Mouse (Mus musculus) ES-E14 (cell line): ENCODE measurements around the gene Mbtd1. TPM values are rescaled to one million over a fixed set of nuclear protein-coding genes. Genes with fewer than 3 reads are reported as not detected.

ENCODE experiments used
- DNase-seq: peaks from one replicate; pipeline ENCODE4 v3.0.0-alpha.2; 2013; ENCODE audit warnings: low read depth, low spot score
- H3K27ac ChIP-seq: 2 replicates; pipeline ENCODE4 v1.5.1; 2012; ENCODE audit warnings: low read depth, mild to moderate bottlenecking, low read length, moderate library complexity, mixed read lengths; ENCODE audit not compliant: poor library complexity, insufficient read depth, severe bottlenecking
- H3K36me3 ChIP-seq: 2 replicates; pipeline ENCODE4 v1.6.1; 2012; ENCODE audit warnings: mild to moderate bottlenecking, low read length, moderate library complexity, mixed read lengths; ENCODE audit not compliant: control insufficient read depth, poor library complexity, insufficient read depth, severe bottlenecking
- H3K4me1 ChIP-seq, 2 experiments: fragments of 150-350 bp in 1 of 2; sonication (generic) in 1 of 2; 2 replicates each; pipeline ENCODE4 v1.6.1; 2012; ENCODE audit warnings: low read length in 2 of 2, mild to moderate bottlenecking in 1 of 2, mixed read lengths in 1 of 2; ENCODE audit not compliant: control insufficient read depth in 2 of 2, insufficient read depth in 2 of 2, poor library complexity in 1 of 2
- H3K4me3 ChIP-seq, 2 experiments: fragments of 150-350 bp in 1 of 2; sonication (generic) in 1 of 2; 2 replicates each; pipeline ENCODE4 v1.5.1; 2012; ENCODE audit warnings: low read length in 2 of 2, low read depth in 1 of 2, mild to moderate bottlenecking in 1 of 2, mixed read lengths in 1 of 2; ENCODE audit not compliant: insufficient read depth in 1 of 2, poor library complexity in 1 of 2, severe bottlenecking in 1 of 2
- H3K9ac ChIP-seq: 2 replicates; pipeline ENCODE4 v1.6.1; 2012; ENCODE audit warnings: low read depth, mild to moderate bottlenecking, low read length, mixed read lengths; ENCODE audit not compliant: poor library complexity, insufficient read depth, severe bottlenecking
- H3K9me3 ChIP-seq: fragments of 150-350 bp; sonication (generic); 2 replicates; pipeline ENCODE4 v1.6.1; 2012; ENCODE audit warnings: low read depth, mild to moderate bottlenecking, low read length; ENCODE audit not compliant: control insufficient read depth, insufficient read depth
- CHD2 ChIP-seq: IDR thresholded peaks from 2 replicates; pipeline ENCODE4 v1.6.1; 2014; ENCODE audit warnings: mild to moderate bottlenecking, low read depth, low read length, inconsistent platforms
- HCFC1 ChIP-seq: IDR thresholded peaks from 2 replicates; pipeline ENCODE4 v1.6.1; 2012; ENCODE audit warnings: low read length, inconsistent platforms, borderline replicate concordance; ENCODE audit not compliant: insufficient read depth
- MAFK ChIP-seq: IDR thresholded peaks from 2 replicates; pipeline ENCODE4 v1.6.1; 2014; ENCODE audit warnings: mild to moderate bottlenecking, low read depth, low read length, inconsistent platforms; ENCODE audit not compliant: insufficient read depth
- ZC3H11A ChIP-seq: IDR thresholded peaks from 2 replicates; pipeline ENCODE4 v1.6.1; 2012; ENCODE audit warnings: low read depth, mild to moderate bottlenecking, inconsistent platforms, low read length, borderline replicate concordance
- ZNF384 ChIP-seq: IDR thresholded peaks from 2 replicates; pipeline ENCODE4 v1.6.1; 2012; ENCODE audit warnings: low read depth, low read length, inconsistent platforms
- in situ Hi-C, 2 experiments: fragments of 600-800 bp; cut with MboI; formaldehyde crosslinking; loops; one replicate each; pipeline ENCODE4 v1.15.1; 2025; ENCODE audit warnings: low sequenced_read_pairs in 2 of 2, inconsistent platforms in 1 of 2; ENCODE audit not compliant: unreplicated experiment in 2 of 2
- total RNA-seq: library from RNA; depleted of rRNA; stranded (reverse); fragments of 300-350 nt; gene quantifications from 2 replicates; pipeline ENCODE4 v1.2.3, GENCODE M21; 2012

The Mbtd1 gene
- total RNA-seq, 1 experiment: 68.0 TPM

- in situ Hi-C loops: no loop called here
- Histone ChIP-seq H3K27ac (no peak overlapping the region), H3K36me3 (no peaks in the 10 kb centered on the region), H3K9ac (no peak overlapping the region), H3K9me3 (no peaks in the 10 kb centered on the region), H3K4me1 (no peaks in the 10 kb centered on the region), H3K4me3 (no peak overlapping the region)
- no peak for TF ChIP-seq CHD2
- TF ChIP-seq ZC3H11A: no peak
- TF ChIP-seq ZNF384: no peak
- no peak for TF ChIP-seq HCFC1
- TF ChIP-seq MAFK: no peak
- DNase-seq: no peak
Observed at GRCm38 (mm10) chr11:93979502-93980049, 93.9 kb downstream of the Mbtd1 start.

- in situ Hi-C loops: no loop called here
- peaks cover 10% of the 10 kb centered on the region; the same call in 1 of the 2 replicates for H3K9me3 ChIP-seq
Observed at GRCm38 (mm10) chr11:93984619-93985018, 99.0 kb downstream of the Mbtd1 start.

GRCm38 (mm10) chr11:93985265-93985664 is 99.6 kb downstream of the Mbtd1 start:
- H3K27ac ChIP-seq: no peak overlapping the region
- in situ Hi-C loops: no loop called here

More at GRCm38 (mm10) chr11:93984619-93985018, 99.0 kb downstream of the Mbtd1 start:
- Histone ChIP-seq H3K9ac (no peak overlapping the region), H3K27ac (no peak overlapping the region), H3K36me3 (no peaks in the 10 kb centered on the region), H3K4me1 (no peaks in the 10 kb centered on the region), H3K4me3 (no peak overlapping the region)
- DNase-seq: no peak
- TF ChIP-seq MAFK (no peak), HCFC1 (no peak), CHD2 (no peak), ZC3H11A (no peak), ZNF384 (no peak)

GRCm38 (mm10) chr11:93986298-93986697 is 100.6 kb downstream of the Mbtd1 start:
- DNase-seq: no peak
- Histone ChIP-seq H3K9ac (no peak overlapping the region), H3K36me3 (no peaks in the 10 kb centered on the region), H3K4me3 (no peak overlapping the region), H3K4me1 (no peaks in the 10 kb centered on the region), H3K9me3 (peaks cover 10% of the 10 kb centered on the region; the same call in 1 of the 2 replicates), H3K27ac (no peak overlapping the region)
- TF ChIP-seq CHD2: no peak
- in situ Hi-C loops: no loop called here

More at GRCm38 (mm10) chr11:93985265-93985664, 99.6 kb downstream of the Mbtd1 start:
- no peak for DNase-seq
- H3K9ac ChIP-seq: no peak overlapping the region
- H3K36me3 ChIP-seq: no peaks in the 10 kb centered on the region
- no peak for TF ChIP-seq HCFC1
- TF ChIP-seq CHD2: no peak
- no peak for TF ChIP-seq MAFK
- no peak for TF ChIP-seq ZC3H11A
- TF ChIP-seq ZNF384: no peak
- H3K9me3 ChIP-seq: peaks cover 10% of the 10 kb centered on the region; the same call in 1 of the 2 replicates
- no peak overlapping the region for H3K4me3 ChIP-seq
- no peaks in the 10 kb centered on the region for H3K4me1 ChIP-seq

GRCm38 (mm10) chr11:93987026-93987425 is 101.4 kb downstream of the Mbtd1 start:
- H3K4me1 ChIP-seq: no peaks in the 10 kb centered on the region
- peaks cover 10% of the 10 kb centered on the region; the same call in 1 of the 2 replicates for H3K9me3 ChIP-seq
- no peak overlapping the region for H3K9ac ChIP-seq
- no peak for DNase-seq
- H3K36me3 ChIP-seq: no peaks in the 10 kb centered on the region
- H3K27ac ChIP-seq: no peak overlapping the region
- H3K4me3 ChIP-seq: no peak overlapping the region
- in situ Hi-C loops: no loop called here
- no peak for TF ChIP-seq ZNF384
- TF ChIP-seq MAFK: no peak
- TF ChIP-seq HCFC1: no peak
- no peak for TF ChIP-seq CHD2
- TF ChIP-seq ZC3H11A: no peak
